26 mouse cellular contexts compared by ENCODE assay signal in genomic region chr3:56479529-56479928, GRCm38 (mm10).
A peak's percentile ranks its signal among the peaks of the same experiment; 100 is the strongest.
DNase-seq lines count a peak whose midpoint lies in the region; ATAC-seq and TF ChIP-seq lines count a peak whose summit lies in the region.
"Had no signal": no experiment of that assay in that cellular context is flagged by ENCODE, and none has a peak within 500 bp of the region (broad histone marks: within the 10 kb centered on the region; RNA-seq: fewer than 3 reads in every experiment).

No protein-coding gene starts in this region.

- H3K36me3 ChIP-seq in forebrain, embryonic 11.5 days (ENCODE audit: control insufficient read depth, insufficient read depth, low read length) = no peaks in the 10 kb centered on the region
- H3K36me3 ChIP-seq in forebrain, embryonic 16.5 days (ENCODE audit: control insufficient read depth, insufficient read depth) = no peaks in the 10 kb centered on the region
- no peaks in the 10 kb centered on the region for H3K36me3 ChIP-seq in limb, embryonic 12.5 days
- no peaks in the 10 kb centered on the region for H3K36me3 ChIP-seq in limb, embryonic 10.5 days
- H3K36me3 ChIP-seq in midbrain, embryonic 13.5 days = no peaks in the 10 kb centered on the region
- no peaks in the 10 kb centered on the region for H3K36me3 ChIP-seq in midbrain, postnatal 0 days (ENCODE audit: insufficient read depth, low read length)
- H3K36me3 ChIP-seq: embryonic facial prominence, embryonic 13.5 days; forebrain, embryonic 10.5 days; G1E; hindbrain, embryonic 10.5 days; hindbrain, embryonic 15.5 days had no signal

- H3K9me3 ChIP-seq in forebrain, embryonic 11.5 days (ENCODE audit: control insufficient read depth, low read length) = no peaks in the 10 kb centered on the region
- H3K9me3 ChIP-seq in forebrain, embryonic 16.5 days (ENCODE audit: control insufficient read depth, low read length) = no peaks in the 10 kb centered on the region
- H3K9me3 ChIP-seq in limb, embryonic 12.5 days = no peaks in the 10 kb centered on the region
- H3K9me3 ChIP-seq in limb, embryonic 10.5 days (replicated peaks) = no peaks in the 10 kb centered on the region
- H3K9me3 ChIP-seq in midbrain, embryonic 13.5 days = no peaks in the 10 kb centered on the region
- no peaks in the 10 kb centered on the region for H3K9me3 ChIP-seq in midbrain, postnatal 0 days (ENCODE audit: low read length)
- H3K9me3 ChIP-seq: embryonic facial prominence, embryonic 13.5 days; forebrain, embryonic 10.5 days; hindbrain, embryonic 10.5 days; hindbrain, embryonic 15.5 days had no signal

- 44% methylated on average over 1 of the region's 1 CpGs for WGBS in forebrain, embryonic 11.5 days
- 39% methylated on average over 1 of the region's 1 CpGs for whole genome bisulfite sequencing in forebrain, embryonic 16.5 days
- 74% methylated on average over 1 of the region's 1 CpGs for WGBS in limb, embryonic 12.5 days
- 81% methylated on average over 1 of the region's 1 CpGs for WGBS in limb, embryonic 10.5 days
- 32% methylated on average over 1 of the region's 1 CpGs for WGBS in midbrain, embryonic 13.5 days
- 43% methylated on average over 1 of the region's 1 CpGs for WGBS in midbrain, postnatal 0 days

- no peaks in the 10 kb centered on the region for H3K27me3 ChIP-seq in forebrain, embryonic 11.5 days (ENCODE audit: control insufficient read depth, insufficient read depth, low read length)
- H3K27me3 ChIP-seq in forebrain, embryonic 16.5 days (replicated peaks; ENCODE audit: control insufficient read depth, insufficient read depth, low read length) = no peaks in the 10 kb centered on the region
- H3K27me3 ChIP-seq in limb, embryonic 12.5 days = no peaks in the 10 kb centered on the region
- H3K27me3 ChIP-seq in limb, embryonic 10.5 days (ENCODE audit: low read depth, poor library complexity, severe bottlenecking) = no peaks in the 10 kb centered on the region
- no peaks in the 10 kb centered on the region for H3K27me3 ChIP-seq in midbrain, embryonic 13.5 days
- H3K27me3 ChIP-seq in midbrain, postnatal 0 days (ENCODE audit: insufficient read depth, low read length) = no peaks in the 10 kb centered on the region
- H3K27me3 ChIP-seq: CH12.LX; embryonic facial prominence, embryonic 13.5 days; hindbrain, embryonic 15.5 days; Patski had no signal

- DNase-seq in forebrain, embryonic 11.5 days (ENCODE audit: low spot score) = no peak
- no peak for DNase-seq in limb, embryonic 10.5 days (ENCODE audit: low spot score)
- DNase-seq in midbrain, postnatal 0 days (ENCODE audit: low spot score) = no peak
- no peak for DNase-seq in cerebellum, adult 8-10 months
- DNase-seq: adrenal gland, postnatal 10 days; adrenal gland, postnatal 36 days; B cell, adult 2 months; cerebellum, adult 18-20 months; cerebellum, adult 9-11 months; cerebellum, postnatal 25 days; forebrain, postnatal 0 days; gastrocnemius, adult 2 months; gastrocnemius, postnatal 14 days; heart, adult 11 months; heart, postnatal 36 days had no signal

- ATAC-seq in forebrain, embryonic 11.5 days (replicated peaks; ENCODE audit: low FRiP score) = 0 out of 2 replicates have a peak, but pooled peaks have one; percentile 38
- ATAC-seq in forebrain, embryonic 16.5 days = no peak
- no peak for ATAC-seq in limb, embryonic 12.5 days (ENCODE audit: insufficient number of reproducible peaks, insufficient read depth, low FRiP score, low TSS enrichment, low read depth)
- 0 out of 2 replicates have a peak, but pooled peaks have one; percentile 40 for ATAC-seq in midbrain, embryonic 13.5 days
- no peak for ATAC-seq in midbrain, postnatal 0 days (ENCODE audit: low FRiP score)
- ATAC-seq: forebrain, postnatal 0 days; Patski had no signal

- peaks cover 4% of the 10 kb centered on the region; the same call in 1 of the 2 replicates for H3K4me1 ChIP-seq in forebrain, embryonic 11.5 days (replicated peaks; ENCODE audit: control insufficient read depth, insufficient read depth, low read length)
- peaks cover 20% of the 10 kb centered on the region for H3K4me1 ChIP-seq in forebrain, embryonic 16.5 days (replicated peaks; ENCODE audit: control insufficient read depth, insufficient read depth, low read length)
- H3K4me1 ChIP-seq in limb, embryonic 12.5 days (replicated peaks) = 0 out of 2 replicates have a peak, but pooled peaks cover 3% of the 10 kb centered on the region
- H3K4me1 ChIP-seq in limb, embryonic 10.5 days = peaks cover 3% of the 10 kb centered on the region; the same call in 1 of the 2 replicates
- H3K4me1 ChIP-seq in midbrain, embryonic 13.5 days (replicated peaks) = peaks cover 24% of the 10 kb centered on the region
- H3K4me1 ChIP-seq in midbrain, postnatal 0 days (ENCODE audit: insufficient read depth, low read length) = no peaks in the 10 kb centered on the region

- no peak overlapping the region for H3K4me3 ChIP-seq in forebrain, embryonic 11.5 days (ENCODE audit: low read depth, low read length)
- no peak overlapping the region for H3K4me3 ChIP-seq in forebrain, embryonic 16.5 days (replicated peaks; ENCODE audit: low read length)
- H3K4me3 ChIP-seq in limb, embryonic 12.5 days (replicated peaks) = no peak overlapping the region
- no peak overlapping the region for H3K4me3 ChIP-seq in limb, embryonic 10.5 days
- H3K4me3 ChIP-seq in midbrain, embryonic 13.5 days (replicated peaks) = no peak overlapping the region
- no peak overlapping the region for H3K4me3 ChIP-seq in midbrain, postnatal 0 days (ENCODE audit: low read depth, low read length)
- H3K4me3 ChIP-seq: embryonic facial prominence, embryonic 13.5 days; forebrain, embryonic 10.5 days; gastrocnemius, adult 2 months; hindbrain, embryonic 10.5 days; hindbrain, embryonic 15.5 days had no signal

- no peak for TF ChIP-seq CTCF in midbrain, postnatal 0 days (IDR thresholded peaks at IDR 0.05)

- H3K4me2 ChIP-seq in forebrain, embryonic 11.5 days (ENCODE audit: low read depth, low read length, severe bottlenecking) = no peak overlapping the region
- no peak overlapping the region for H3K4me2 ChIP-seq in forebrain, embryonic 16.5 days (ENCODE audit: low read length)
- H3K4me2 ChIP-seq in limb, embryonic 12.5 days = no peak overlapping the region
- no peak overlapping the region for H3K4me2 ChIP-seq in midbrain, embryonic 13.5 days (replicated peaks)
- no peak overlapping the region for H3K4me2 ChIP-seq in midbrain, postnatal 0 days (ENCODE audit: low read depth, low read length, poor library complexity, severe bottlenecking)
- H3K4me2 ChIP-seq: embryonic facial prominence, embryonic 13.5 days; heart, embryonic 11.5 days; hindbrain, embryonic 15.5 days had no signal

- H3K27ac ChIP-seq in forebrain, embryonic 11.5 days (ENCODE audit: low read depth, low read length) = no peak overlapping the region
- H3K27ac ChIP-seq in forebrain, embryonic 16.5 days (ENCODE audit: low read length) = no peak overlapping the region
- peak overlapping the region; percentile 8; the same call in 1 of the 2 replicates for H3K27ac ChIP-seq in limb, embryonic 12.5 days
- H3K27ac ChIP-seq in limb, embryonic 10.5 days = no peak overlapping the region
- H3K27ac ChIP-seq in midbrain, embryonic 13.5 days = no peak overlapping the region
- H3K27ac ChIP-seq in midbrain, postnatal 0 days (ENCODE audit: low read depth, low read length) = no peak overlapping the region
- H3K27ac ChIP-seq: embryonic facial prominence, embryonic 13.5 days; forebrain, embryonic 10.5 days; gastrocnemius, adult 2 months; hindbrain, embryonic 10.5 days; hindbrain, embryonic 15.5 days had no signal

- no peak overlapping the region for H3K9ac ChIP-seq in forebrain, embryonic 11.5 days (ENCODE audit: low read length)
- no peak overlapping the region for H3K9ac ChIP-seq in forebrain, embryonic 16.5 days (replicated peaks; ENCODE audit: low read depth, low read length)
- no peak overlapping the region for H3K9ac ChIP-seq in limb, embryonic 12.5 days (replicated peaks)
- H3K9ac ChIP-seq in midbrain, embryonic 13.5 days (replicated peaks) = no peak overlapping the region
- H3K9ac ChIP-seq in midbrain, postnatal 0 days (replicated peaks; ENCODE audit: low read length, poor library complexity, severe bottlenecking) = no peak overlapping the region
- H3K9ac ChIP-seq: embryonic facial prominence, embryonic 13.5 days; forebrain, postnatal 0 days; hindbrain, embryonic 15.5 days had no signal

Comparison
In these comparisons a context has a peak if more than half of its experiments do, and no peak if none do; other contexts are left out.
1. ATAC-seq: peak in forebrain, embryonic 11.5 days (single experiment) and midbrain, embryonic 13.5 days (single experiment); none in forebrain, embryonic 16.5 days (single experiment), limb, embryonic 12.5 days (single experiment) and midbrain, postnatal 0 days (single experiment).